Mouse (Mus musculus) erythroblast, embryonic 14.5 days (primary cell): ENCODE data around the gene Aar2. TPM values are rescaled to one million over a fixed set of nuclear protein-coding genes. Genes with fewer than 3 reads are reported as not detected.

ENCODE experiments used
- H3K27me3 ChIP-seq: 2 replicates; pipeline ENCODE4 v1.6.1; 2012; ENCODE audit warnings: inconsistent platforms; ENCODE audit not compliant: control insufficient read depth
- H3K36me3 ChIP-seq: 2 replicates; pipeline ENCODE4 v1.6.1; 2012; ENCODE audit warnings: mild to moderate bottlenecking, inconsistent platforms; ENCODE audit not compliant: control insufficient read depth
- H3K4me1 ChIP-seq: 2 replicates; pipeline ENCODE4 v1.6.1; 2012; ENCODE audit warnings: inconsistent platforms; ENCODE audit not compliant: control insufficient read depth
- H3K4me3 ChIP-seq: replicated peaks from 2 replicates; pipeline ENCODE3; 2012; ENCODE audit warnings: moderate library complexity, mild to moderate bottlenecking, inconsistent platforms
- H3K9me3 ChIP-seq: 2 replicates; pipeline ENCODE4 v1.6.1; 2012; ENCODE audit warnings: low read length, inconsistent platforms, mixed read lengths; ENCODE audit not compliant: control insufficient read depth
- GATA1 ChIP-seq: IDR thresholded peaks from 2 replicates; pipeline ENCODE4 v1.6.1; 2012; ENCODE audit warnings: low read length, inconsistent platforms, mixed read lengths
- TAL1 ChIP-seq: IDR thresholded peaks from 3 replicates; pipeline ENCODE4 v1.6.1; 2012; ENCODE audit warnings: low read length, inconsistent platforms, mixed read lengths
- polyA plus RNA-seq: library from polyadenylated mRNA; stranded (reverse); fragments of >175 nt; gene quantifications from 2 replicates; pipeline ENCODE4 v1.2.3, GENCODE M21; 2012

Aar2 gene
- polyA plus RNA-seq, 1 experiment, result 0.68 TPM

GRCm38 (mm10) chr2:156552421-156552820 is 5.0 kb downstream of the Aar2 start:
- TF ChIP-seq TAL1 (no peak), GATA1 (no peak)
- Histone ChIP-seq H3K9me3 (no peaks in the 10 kb centered on the region), H3K27me3 (no peaks in the 10 kb centered on the region), H3K36me3 (peaks cover 64% of the 10 kb centered on the region), H3K4me1 (peaks cover 11% of the 10 kb centered on the region), H3K4me3 (no peak overlapping the region)

GRCm38 (mm10) chr2:156561808-156562207 is 14.4 kb downstream of the Aar2 start:
- peaks cover 63% of the 10 kb centered on the region for H3K36me3 ChIP-seq
- TF ChIP-seq GATA1, result no peak
- TF ChIP-seq TAL1, result no peak
- no peaks in the 10 kb centered on the region for H3K9me3 ChIP-seq

GRCm38 (mm10) chr2:156563557-156563956 is 16.2 kb downstream of the Aar2 start:
- H3K27me3 ChIP-seq, result no peaks in the 10 kb centered on the region
- H3K36me3 ChIP-seq, result peaks cover 67% of the 10 kb centered on the region
- H3K9me3 ChIP-seq, result no peaks in the 10 kb centered on the region

More at GRCm38 (mm10) chr2:156561808-156562207, 14.4 kb downstream of the Aar2 start:
- no peak overlapping the region for H3K4me3 ChIP-seq
- no peaks in the 10 kb centered on the region for H3K27me3 ChIP-seq
- H3K4me1 ChIP-seq, result peaks cover 3% of the 10 kb centered on the region

DNA sequence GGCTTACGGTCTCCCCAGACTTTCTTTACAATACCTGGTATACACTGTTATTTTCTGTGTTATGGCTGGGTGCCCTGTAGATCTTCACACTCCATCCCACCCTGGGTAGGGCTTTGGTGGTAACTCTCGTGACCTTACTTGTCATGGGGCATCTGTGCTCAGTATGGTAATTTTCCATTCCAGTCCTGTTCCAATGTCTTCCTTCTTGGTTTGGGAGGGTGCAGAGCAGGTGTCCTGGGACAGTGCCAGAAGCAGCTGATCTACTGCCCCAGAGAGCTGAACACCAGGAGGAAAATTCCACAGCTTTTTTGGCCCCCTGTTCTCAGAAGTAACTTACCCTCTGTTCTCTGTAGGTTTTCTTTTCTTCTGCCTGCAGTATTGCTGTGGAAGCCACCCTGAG is 19.1 kb downstream of the Aar2 start:
- TF ChIP-seq TAL1, result no peak
- H3K27me3 ChIP-seq, result no peaks in the 10 kb centered on the region
- peaks cover 3% of the 10 kb centered on the region for H3K4me1 ChIP-seq
- no peaks in the 10 kb centered on the region for H3K9me3 ChIP-seq
- H3K36me3 ChIP-seq, result peaks cover 62% of the 10 kb centered on the region
- H3K4me3 ChIP-seq, result no peak overlapping the region

More at GRCm38 (mm10) chr2:156563557-156563956, 16.2 kb downstream of the Aar2 start:
- Histone ChIP-seq H3K4me1 (peaks cover 3% of the 10 kb centered on the region), H3K4me3 (no peak overlapping the region)
- TF ChIP-seq TAL1, result no peak
- TF ChIP-seq GATA1, result no peak

- Histone ChIP-seq H3K9me3 (no peaks in the 10 kb centered on the region), H3K4me1 (no peaks in the 10 kb centered on the region), H3K27me3 (no peaks in the 10 kb centered on the region), H3K36me3 (peaks cover 51% of the 10 kb centered on the region), H3K4me3 (no peak overlapping the region)
- TF ChIP-seq GATA1 (no peak), TAL1 (no peak)
Observed at GRCm38 (mm10) chr2:156568647-156569046, 21.3 kb downstream of the Aar2 start.

DNA sequence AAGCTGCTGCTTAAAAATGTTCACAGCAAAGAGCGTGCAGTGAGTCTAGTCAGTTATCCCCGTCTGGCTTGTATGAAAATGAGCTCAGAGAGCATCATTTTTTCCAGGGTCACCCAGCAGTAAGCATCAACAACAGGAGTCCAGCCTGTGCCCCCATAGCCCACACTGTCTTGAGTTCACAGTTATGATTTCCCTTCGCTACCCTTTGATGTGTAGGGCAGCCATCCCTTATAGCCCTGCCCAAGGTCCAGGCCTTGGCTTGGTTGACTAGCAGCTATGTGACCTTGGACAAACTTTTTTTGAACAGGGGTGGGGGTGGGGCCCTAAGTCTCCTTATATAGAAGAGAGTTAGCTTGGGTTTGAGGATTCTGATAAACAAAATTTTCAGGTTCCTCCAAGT is 21.9 kb downstream of the Aar2 start:
- H3K36me3 ChIP-seq, result peaks cover 45% of the 10 kb centered on the region
- H3K9me3 ChIP-seq, result no peaks in the 10 kb centered on the region
- no peak overlapping the region for H3K4me3 ChIP-seq
- TF ChIP-seq TAL1, result no peak
- TF ChIP-seq GATA1, result no peak
- no peaks in the 10 kb centered on the region for H3K27me3 ChIP-seq
- H3K4me1 ChIP-seq, result no peaks in the 10 kb centered on the region

- Histone ChIP-seq H3K36me3 (peaks cover 28% of the 10 kb centered on the region), H3K4me1 (no peaks in the 10 kb centered on the region), H3K27me3 (no peaks in the 10 kb centered on the region), H3K9me3 (no peaks in the 10 kb centered on the region), H3K4me3 (no peak overlapping the region)
- no peak for TF ChIP-seq TAL1
- TF ChIP-seq GATA1, result no peak
Observed at GRCm38 (mm10) chr2:156571521-156571920, 24.1 kb downstream of the Aar2 start.

- TF ChIP-seq GATA1, result no peak
- no peak for TF ChIP-seq TAL1
- no peak overlapping the region for H3K4me3 ChIP-seq
- no peaks in the 10 kb centered on the region for H3K36me3 ChIP-seq
- no peaks in the 10 kb centered on the region for H3K27me3 ChIP-seq
- no peaks in the 10 kb centered on the region for H3K4me1 ChIP-seq
- no peaks in the 10 kb centered on the region for H3K9me3 ChIP-seq
Observed at GRCm38 (mm10) chr2:156576850-156577587, 29.6 kb downstream of the Aar2 start.

- no peaks in the 10 kb centered on the region for H3K27me3 ChIP-seq
- TF ChIP-seq GATA1 (no peak), TAL1 (no peak)
- H3K9me3 ChIP-seq, result no peaks in the 10 kb centered on the region
Observed at GRCm38 (mm10) chr2:156580507-156580906, 33.1 kb downstream of the Aar2 start.

More at GRCm38 (mm10) chr2:156580507-156580906, 33.1 kb downstream of the Aar2 start:
- Histone ChIP-seq H3K4me3 (no peak overlapping the region), H3K36me3 (no peaks in the 10 kb centered on the region), H3K4me1 (no peaks in the 10 kb centered on the region)
